Mouse (Mus musculus) CD4-positive naive resting alpha-beta T cell, adult 57 days (primary cell): ENCODE results near the gene Dixdc1. TPM values are rescaled to one million over a fixed set of nuclear protein-coding genes. Genes with fewer than 3 reads are reported as not detected.

Source experiments
- total RNA-seq: library from RNA; stranded (reverse); gene quantifications from one replicate; pipeline ENCODE4 v1.2.4, GENCODE M21; 2023

The Dixdc1 gene
- total RNA-seq = not detected

GRCm38 (mm10) chr9:50738914-50739870 lies at the start of gene Dixdc1:
Dixdc1 (minus strand) TSS chr9:50739517.

GRCm38 (mm10) chr9:50774991-50775612 lies 35.8 kb upstream of the Dixdc1 start, which contains the start of the genes Alg9 and 1110032A03Rik:
Alg9 (plus strand) TSS chr9:50775019.
1110032A03Rik (minus strand) TSS chr9:50775520.

GRCm38 (mm10) chr9:50768107-50769002 lies 29.0 kb upstream of the Dixdc1 start, which contains the start of gene Fdxacb1:
Fdxacb1 (plus strand) TSS chr9:50768236.

GRCm38 (mm10) chr9:50752054-50752602 lies 12.8 kb upstream of the Dixdc1 start, which contains the start of gene Hspb2:
Hspb2 (minus strand) TSS chr9:50752354.

GRCm38 (mm10) chr9:50751323-50751722 lies 12.0 kb upstream of the Dixdc1 start, which contains the start of gene Cryab:
Cryab (plus strand) TSS chr9:50751325.

GRCm38 (mm10) chr9:50746214-50746677 lies 6.9 kb upstream of the Dixdc1 start, which contains the start of gene 2310030G06Rik:
2310030G06Rik (minus strand) TSS chr9:50746536.

GRCm38 (mm10) chr9:50659392-50660217 lies 79.7 kb downstream of the Dixdc1 start, which contains the start of gene Dlat:
Dlat (minus strand) TSS chr9:50659780.

GRCm38 (mm10) chr9:50616766-50617603 lies 122.3 kb downstream of the Dixdc1 start, which contains the start of the genes Pih1d2 and Nkapd1:
Pih1d2 (plus strand) TSS chr9:50617321.
Nkapd1 (minus strand) TSS chr9:50617464.

Other genes with a start within 250 kb of the Dixdc1 start
- not detected for gene Plet1, start 245.0 kb downstream of the Dixdc1 start, total RNA-seq
- gene Pts, start 210.8 kb downstream of the Dixdc1 start, total RNA-seq = 49.0 TPM
- gene Il18, start 184.7 kb downstream of the Dixdc1 start, total RNA-seq = 1.5 TPM
- 0.44 TPM for gene Bco2, start 184.3 kb downstream of the Dixdc1 start, total RNA-seq
- not detected for gene Tex12, start 178.2 kb downstream of the Dixdc1 start, total RNA-seq
- gene Sdhd, start 135.7 kb downstream of the Dixdc1 start, total RNA-seq = 57.6 TPM
- gene Timm8b, start 135.6 kb downstream of the Dixdc1 start, total RNA-seq = 45.3 TPM
- 0.62 TPM for gene Pih1d2, start 122.2 kb downstream of the Dixdc1 start, total RNA-seq
- 28.4 TPM for gene Nkapd1, start 122.1 kb downstream of the Dixdc1 start, total RNA-seq
- gene Dlat, start 79.7 kb downstream of the Dixdc1 start, total RNA-seq = 26.2 TPM
- not detected for gene 2310030G06Rik, start 7.0 kb upstream of the Dixdc1 start, total RNA-seq
- 2.2 TPM for gene Cryab, start 11.8 kb upstream of the Dixdc1 start, total RNA-seq
- not detected for gene Hspb2, start 12.8 kb upstream of the Dixdc1 start, total RNA-seq
- gene Fdxacb1, start 28.7 kb upstream of the Dixdc1 start, total RNA-seq = 5.1 TPM
- gene Alg9, start 35.5 kb upstream of the Dixdc1 start, total RNA-seq = 15.9 TPM
- gene 1110032A03Rik, start 36.0 kb upstream of the Dixdc1 start, total RNA-seq = 14.8 TPM
- gene Ppp2r1b, start 105.8 kb upstream of the Dixdc1 start, total RNA-seq = 64.2 TPM